Mouse (Mus musculus) layer of hippocampus, adult 2 months (tissue): ENCODE measurements at regions not wholly inside any gene's neighbourhood (a gene's known extent, or its start where the extent isn't known, plus 50 kb on each side); places are given as distances from the start of the nearest gene placed in this dataset.

Source experiments
- DNase-seq, 2 experiments: peaks; one replicate each; pipeline ENCODE4 v3.0.0; 2022; ENCODE audit warnings: low spot score in 2 of 2
- H3K27ac ChIP-seq: fragments of 200-600 bp; 2 replicates; pipeline ENCODE4 v1.8.1; 2022
- H3K4me3 ChIP-seq: fragments of 200-600 bp; 2 replicates; pipeline ENCODE4 v1.8.1; 2022; ENCODE audit warnings: mild to moderate bottlenecking
- CTCF ChIP-seq: fragments of 200-600 bp; conservative IDR thresholded peaks from 2 replicates; pipeline ENCODE4 v1.8.1; 2022; ENCODE audit warnings: antibody characterized with exemption, mild to moderate bottlenecking, moderate library complexity

GRCm38 (mm10) chr1:60823006-60823665, 63.7 kb upstream of the Ctla4 start:
- Histone ChIP-seq H3K4me3 (no peak overlapping the region), H3K27ac (no peak overlapping the region)
- DNase-seq, result peak in 1 of 2 experiments; percentile 73
- TF ChIP-seq CTCF, result peak; percentile 82

DNA sequence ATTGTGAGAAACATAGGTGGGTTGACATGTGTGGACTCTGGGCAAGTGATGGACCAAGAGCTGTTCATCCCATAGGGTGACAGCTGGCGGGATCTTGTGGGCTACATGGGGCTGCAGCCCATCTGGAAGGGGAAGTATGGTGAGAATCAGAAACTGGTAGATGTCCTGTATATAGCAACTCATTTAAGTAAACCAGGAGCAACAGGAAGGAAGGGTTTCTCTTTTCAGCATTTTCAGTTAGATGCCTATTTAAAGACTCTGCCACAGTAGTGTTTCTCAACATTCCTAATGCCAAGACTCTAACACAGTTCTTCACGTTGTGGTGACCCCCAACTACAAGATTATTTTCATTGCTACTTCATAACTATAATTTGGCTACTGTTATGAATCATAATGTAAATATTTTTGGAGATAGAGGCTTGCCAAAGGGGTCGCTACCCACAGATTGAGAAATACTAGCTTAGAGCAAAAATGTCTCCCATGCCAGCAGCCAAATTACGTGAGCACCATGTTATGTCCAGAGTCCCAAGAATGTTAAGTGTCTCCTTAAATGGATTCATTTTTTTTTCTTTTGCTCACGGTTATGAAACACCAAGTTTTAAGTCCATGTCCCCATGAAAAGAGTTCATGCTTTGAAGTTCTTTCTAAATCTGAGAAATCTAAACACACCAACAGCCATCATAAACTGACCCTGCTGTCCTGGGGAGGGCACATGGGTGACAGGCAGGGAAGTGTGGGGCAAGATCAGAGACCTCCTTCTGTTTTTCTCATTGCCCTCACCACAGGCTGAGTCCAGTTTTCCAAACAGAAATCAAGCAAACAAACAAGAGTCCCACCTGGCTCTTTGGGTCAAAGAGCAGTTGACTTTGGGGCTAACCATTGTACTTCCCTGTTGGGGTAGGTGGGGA, 62.3 kb upstream of the Ctla4 start:
- Histone ChIP-seq H3K27ac (no peak overlapping the region), H3K4me3 (no peak overlapping the region)
- no peak for TF ChIP-seq CTCF
- DNase-seq, result no peak

DNA sequence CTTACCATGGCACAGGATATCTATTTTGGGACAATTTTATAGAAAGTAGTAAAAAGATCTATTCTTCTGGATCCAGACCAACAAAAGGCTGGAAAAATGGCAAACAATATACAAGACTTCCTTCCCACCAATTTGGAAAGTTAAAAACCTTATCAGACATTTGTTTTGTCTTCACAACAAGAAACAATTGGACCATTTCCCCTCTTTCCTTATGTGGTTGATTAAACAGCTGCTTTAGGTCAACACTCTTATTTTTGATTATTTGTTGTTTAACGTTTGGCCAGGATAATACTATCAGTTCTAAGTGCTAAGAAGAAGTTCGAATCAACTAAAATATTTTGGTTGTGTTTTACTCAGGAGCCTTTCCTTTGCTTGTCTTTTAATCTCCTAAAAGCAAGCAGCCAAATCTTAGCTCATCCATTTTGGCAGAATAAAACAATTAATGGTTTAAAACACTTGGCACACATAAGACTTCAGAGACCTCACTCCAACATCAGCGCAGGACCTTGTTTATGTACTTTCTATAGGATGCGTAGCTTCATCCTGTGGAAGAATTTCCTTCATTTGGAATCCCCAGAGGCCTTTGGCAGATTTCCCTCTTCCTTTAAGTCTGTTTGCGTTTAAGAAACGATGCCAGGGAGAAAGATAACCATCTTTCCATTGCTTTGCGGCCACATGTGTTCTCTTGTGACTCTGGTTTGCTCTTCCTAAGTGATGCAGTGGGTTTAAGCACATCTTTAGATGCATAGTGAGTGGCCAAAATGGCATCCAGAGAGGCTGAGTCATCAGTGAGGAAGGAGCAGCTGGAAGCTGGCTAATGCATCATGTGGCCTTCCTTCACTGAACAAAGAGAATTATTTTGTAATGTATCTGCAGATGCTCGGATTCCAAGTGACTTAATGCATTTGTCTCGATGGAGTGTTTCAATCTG, 61.3 kb upstream of the Ctla4 start:
- DNase-seq, result no peak
- no peak overlapping the region for H3K4me3 ChIP-seq
- no peak overlapping the region for H3K27ac ChIP-seq
- TF ChIP-seq CTCF, result no peak

GRCm38 (mm10) chr1:60826981-60827380, 59.8 kb upstream of the Ctla4 start:
- DNase-seq, result no peak
- no peak overlapping the region for H3K4me3 ChIP-seq
- H3K27ac ChIP-seq, result no peak overlapping the region
- no peak for TF ChIP-seq CTCF

- H3K27ac ChIP-seq, result no peak overlapping the region
- DNase-seq, result no peak
- no peak for TF ChIP-seq CTCF
- no peak overlapping the region for H3K4me3 ChIP-seq
Observed at GRCm38 (mm10) chr1:60828152-60828551, 58.6 kb upstream of the Ctla4 start.

- no peak for DNase-seq
- no peak overlapping the region for H3K27ac ChIP-seq
- H3K4me3 ChIP-seq, result no peak overlapping the region
- no peak for TF ChIP-seq CTCF
Observed at GRCm38 (mm10) chr1:60829849-60830248, 57.0 kb upstream of the Ctla4 start.

- Histone ChIP-seq H3K4me3 (no peak overlapping the region), H3K27ac (no peak overlapping the region)
- TF ChIP-seq CTCF, result no peak
- DNase-seq, result no peak
Observed at GRCm38 (mm10) chr1:60833668-60834067, 53.1 kb upstream of the Ctla4 start.
